Mouse (Mus musculus) right cerebral cortex, postnatal 4 days (tissue): ENCODE measurements at regions not wholly inside any gene's neighbourhood (a gene's known extent, or its start where the extent isn't known, plus 50 kb on each side); places are given as distances from the start of the nearest gene placed in this dataset.

Source experiments
- DNase-seq: peaks from one replicate; pipeline ENCODE4 v3.0.0-alpha.2; 2022

GRCm38 (mm10) chr15:97572639-97573038 lies 133.0 kb downstream of the Rpap3 start:
- DNase-seq, result no peak

GRCm38 (mm10) chr15:97571885-97572284 lies 133.7 kb downstream of the Rpap3 start:
- no peak for DNase-seq

GRCm38 (mm10) chr15:97560096-97560495 lies 145.5 kb downstream of the Rpap3 start:
- DNase-seq, result no peak

GRCm38 (mm10) chr15:97558725-97559124 lies 146.9 kb downstream of the Rpap3 start:
- no peak for DNase-seq

GRCm38 (mm10) chr15:97548354-97548753 lies 157.3 kb downstream of the Rpap3 start:
- DNase-seq, result no peak

GRCm38 (mm10) chr15:97545034-97545433 lies 160.6 kb downstream of the Rpap3 start:
- DNase-seq, result no peak

GRCm38 (mm10) chr15:97541646-97542045 lies 164.0 kb downstream of the Rpap3 start:
- no peak for DNase-seq

- DNase-seq, result no peak
Measured at GRCm38 (mm10) chr15:97536145-97536544, 169.5 kb downstream of the Rpap3 start.

- DNase-seq, result no peak
Measured at GRCm38 (mm10) chr15:97534878-97535277, 170.7 kb downstream of the Rpap3 start.

- DNase-seq, result no peak
Measured at GRCm38 (mm10) chr15:97533553-97534291, 171.9 kb downstream of the Rpap3 start.

GRCm38 (mm10) chr15:97532346-97532910 lies 173.2 kb downstream of the Rpap3 start:
- DNase-seq, result no peak

GRCm38 (mm10) chr15:97528291-97529050 lies 177.2 kb downstream of the Rpap3 start:
- DNase-seq, result no peak

- no peak for DNase-seq
Measured at GRCm38 (mm10) chr15:97520395-97520794, 185.2 kb downstream of the Rpap3 start.

- DNase-seq, result no peak
Measured at GRCm38 (mm10) chr15:97519919-97520345, 185.7 kb downstream of the Rpap3 start.

GRCm38 (mm10) chr15:97517926-97518325 lies 187.7 kb downstream of the Rpap3 start:
- no peak for DNase-seq

GRCm38 (mm10) chr15:97517188-97517587 lies 188.4 kb downstream of the Rpap3 start:
- no peak for DNase-seq

- DNase-seq, result no peak
Measured at GRCm38 (mm10) chr15:97515773-97516172, 189.9 kb downstream of the Rpap3 start.

GRCm38 (mm10) chr15:97507656-97508306 lies 197.8 kb downstream of the Rpap3 start:
- peak; percentile 76 for DNase-seq

- DNase-seq, result peak; percentile 13
Measured at GRCm38 (mm10) chr15:97507176-97507575, 198.4 kb downstream of the Rpap3 start.

- DNase-seq, result no peak
Measured at GRCm38 (mm10) chr15:97505715-97506114, 199.9 kb downstream of the Rpap3 start.

- no peak for DNase-seq
Measured at GRCm38 (mm10) chr15:97504325-97504724, 201.3 kb downstream of the Rpap3 start.

- DNase-seq, result no peak
Measured at GRCm38 (mm10) chr15:97502056-97502455, 203.6 kb downstream of the Rpap3 start.

GRCm38 (mm10) chr15:97501420-97501819 lies 204.2 kb downstream of the Rpap3 start:
- DNase-seq, result no peak
